Mouse (Mus musculus): ENCODE measurements around the gene Med29. TPM values are rescaled to one million over a fixed set of nuclear protein-coding genes. Genes with fewer than 3 reads are reported as not detected.

Gene Med29
- polyA plus RNA-seq (2016; fragmentation: Nextera tagmentation; extraction: Ambion mirVana), result 35.1 and 36.8 TPM in 2 replicates

GRCm38 (mm10) chr7:28392429-28393271, at the start of gene Med29, which contains the start of gene Paf1:
TSS of gene Med29 (minus strand) at chr7:28392708.
TSS of gene Paf1 (plus strand) at chr7:28392951.
- Histone ChIP-seq H3K27ac (peak within 1 kb of the TSS; percentile 81), H3K4me1 (peaks cover 40% of the 10 kb centered on the region), H3K9ac (peak within 1 kb of the TSS; percentile 87), H3K4me3 (peak within 1 kb of the TSS; percentile 90), H3K27me3 (replicated peaks) (no peaks in the 10 kb centered on the region), H3K36me3 (peaks cover 63% of the 10 kb centered on the region), H3K4me2 (peak within 1 kb of the TSS; percentile 97), H3K9me3 (replicated peaks) (no peaks in the 10 kb centered on the region)
- peak; percentile 96 for ATAC-seq
- under 1% methylated on average over 58 of the region's 58 CpGs for WGBS (ENCODE audit: insufficient replicate concordance)

- Histone ChIP-seq H3K4me3 (peak overlapping the region; percentile 27; the same call in 1 of the 2 replicates), H3K27ac (peak overlapping the region; percentile 77), H3K9ac (no peak overlapping the region)
These were observed 49.4 kb upstream of the Med29 start for GRCm38 (mm10) chr7:28441776-28442485.

GRCm38 (mm10) chr7:28440739-28441138, 48.2 kb upstream of the Med29 start:
- 0 out of 2 replicates have a peak, but pooled peaks cover 1% of the 10 kb centered on the region for H3K27me3 ChIP-seq (replicated peaks)
- peak overlapping the region; percentile 27 for H3K4me3 ChIP-seq
- peak overlapping the region; percentile 77 for H3K27ac ChIP-seq
- peak overlapping the region; percentile 44 for H3K9ac ChIP-seq
- WGBS (ENCODE audit: insufficient replicate concordance), result 23% methylated on average over 2 of the region's 2 CpGs
- H3K4me2 ChIP-seq, result peak overlapping the region; percentile 31; the same call in 1 of the 2 replicates
- no peaks in the 10 kb centered on the region for H3K36me3 ChIP-seq
- H3K9me3 ChIP-seq (replicated peaks), result no peaks in the 10 kb centered on the region
- peaks cover 43% of the 10 kb centered on the region for H3K4me1 ChIP-seq
- no peak for ATAC-seq

More at GRCm38 (mm10) chr7:28441776-28442485, 49.4 kb upstream of the Med29 start:
- H3K4me1 ChIP-seq, result peaks cover 43% of the 10 kb centered on the region
- 46% methylated on average over 14 of the region's 14 CpGs for WGBS (ENCODE audit: insufficient replicate concordance)
- no peaks in the 10 kb centered on the region for H3K36me3 ChIP-seq
- peak overlapping the region; percentile 31 for H3K4me2 ChIP-seq
- H3K27me3 ChIP-seq (replicated peaks), result 0 out of 2 replicates have a peak, but pooled peaks cover 4% of the 10 kb centered on the region
- no peaks in the 10 kb centered on the region for H3K9me3 ChIP-seq (replicated peaks)
- no peak for ATAC-seq

GRCm38 (mm10) chr7:28438771-28439170, 46.3 kb upstream of the Med29 start:
- no peak overlapping the region for H3K27ac ChIP-seq
- H3K4me1 ChIP-seq, result peaks cover 62% of the 10 kb centered on the region
- ATAC-seq, result no peak
- 0 out of 2 replicates have a peak overlapping the region, but pooled peaks have one; percentile 4 for H3K9ac ChIP-seq
- WGBS (ENCODE audit: insufficient replicate concordance), result 45% methylated on average over 2 of the region's 2 CpGs
- no peaks in the 10 kb centered on the region for H3K9me3 ChIP-seq (replicated peaks)
- no peaks in the 10 kb centered on the region for H3K27me3 ChIP-seq (replicated peaks)
- H3K36me3 ChIP-seq, result no peaks in the 10 kb centered on the region
- H3K4me3 ChIP-seq, result no peak overlapping the region
- H3K4me2 ChIP-seq, result no peak overlapping the region

GRCm38 (mm10) chr7:28437964-28438363, 45.5 kb upstream of the Med29 start:
- H3K4me3 ChIP-seq, result no peak overlapping the region

GRCm38 (mm10) chr7:28436932-28437570, 44.5 kb upstream of the Med29 start, which contains the start of gene Gmfg:
TSS of gene Gmfg (plus strand) at chr7:28437447.
- Histone ChIP-seq H3K4me2 (peak within 1 kb of the TSS; percentile 84), H3K27ac (peak within 1 kb of the TSS; percentile 83), H3K9ac (peak within 1 kb of the TSS; percentile 73), H3K9me3 (replicated peaks) (no peaks in the 10 kb centered on the region), H3K4me1 (peaks cover 67% of the 10 kb centered on the region), H3K4me3 (peak within 1 kb of the TSS; percentile 93), H3K36me3 (peaks cover 11% of the 10 kb centered on the region; the same call in 1 of the 2 replicates), H3K27me3 (replicated peaks) (no peaks in the 10 kb centered on the region)
- peak; percentile 34 for ATAC-seq
- WGBS (ENCODE audit: insufficient replicate concordance), result 6% methylated on average over 16 of the region's 16 CpGs

More at GRCm38 (mm10) chr7:28437964-28438363, 45.5 kb upstream of the Med29 start:
- Histone ChIP-seq H3K27ac (no peak overlapping the region), H3K9ac (no peak overlapping the region), H3K4me1 (peaks cover 65% of the 10 kb centered on the region), H3K4me2 (peak overlapping the region; percentile 84), H3K9me3 (replicated peaks) (no peaks in the 10 kb centered on the region), H3K36me3 (peaks cover 4% of the 10 kb centered on the region; the same call in 1 of the 2 replicates), H3K27me3 (replicated peaks) (no peaks in the 10 kb centered on the region)
- ATAC-seq, result no peak

GRCm38 (mm10) chr7:28436271-28436904, 43.9 kb upstream of the Med29 start:
- peak; percentile 97 for ATAC-seq
- Histone ChIP-seq H3K4me3 (peak overlapping the region; percentile 93), H3K36me3 (peaks cover 14% of the 10 kb centered on the region), H3K27me3 (replicated peaks) (no peaks in the 10 kb centered on the region), H3K27ac (peak overlapping the region; percentile 83), H3K4me2 (peak overlapping the region; percentile 84), H3K9ac (peak overlapping the region; percentile 97), H3K9me3 (replicated peaks) (no peaks in the 10 kb centered on the region), H3K4me1 (peaks cover 69% of the 10 kb centered on the region)
- under 1% methylated on average over 54 of the region's 64 CpGs for WGBS (ENCODE audit: insufficient replicate concordance)

GRCm38 (mm10) chr7:28435660-28436259, 43.3 kb upstream of the Med29 start:
- Histone ChIP-seq H3K36me3 (peaks cover 19% of the 10 kb centered on the region), H3K4me1 (peaks cover 75% of the 10 kb centered on the region), H3K27ac (peak overlapping the region; percentile 82), H3K4me3 (peak overlapping the region; percentile 93), H3K4me2 (peak overlapping the region; percentile 95), H3K27me3 (replicated peaks) (no peaks in the 10 kb centered on the region), H3K9ac (peak overlapping the region; percentile 97), H3K9me3 (replicated peaks) (no peaks in the 10 kb centered on the region)
- peak; percentile 3; the same call in 1 of the 2 replicates for ATAC-seq
- WGBS (ENCODE audit: insufficient replicate concordance), result under 1% methylated on average over 39 of the region's 70 CpGs

GRCm38 (mm10) chr7:28432252-28432651, 39.7 kb upstream of the Med29 start:
- H3K27ac ChIP-seq, result peak overlapping the region; percentile 86

GRCm38 (mm10) chr7:28430512-28430911, 38.0 kb upstream of the Med29 start:
- WGBS (ENCODE audit: insufficient replicate concordance), result 27% methylated on average over 1 of the region's 1 CpGs
- Histone ChIP-seq H3K4me2 (no peak overlapping the region), H3K36me3 (peaks cover 47% of the 10 kb centered on the region), H3K4me1 (peaks cover 65% of the 10 kb centered on the region), H3K9ac (peak overlapping the region; percentile 22; the same call in 1 of the 2 replicates), H3K9me3 (replicated peaks) (no peaks in the 10 kb centered on the region), H3K4me3 (no peak overlapping the region), H3K27ac (peak overlapping the region; percentile 86), H3K27me3 (replicated peaks) (no peaks in the 10 kb centered on the region)
- ATAC-seq, result no peak

More at GRCm38 (mm10) chr7:28432252-28432651, 39.7 kb upstream of the Med29 start:
- peaks cover 69% of the 10 kb centered on the region for H3K4me1 ChIP-seq
- ATAC-seq, result peak; percentile 9; the same call in 1 of the 2 replicates
- peaks cover 39% of the 10 kb centered on the region for H3K36me3 ChIP-seq
- no peaks in the 10 kb centered on the region for H3K9me3 ChIP-seq (replicated peaks)
- H3K27me3 ChIP-seq (replicated peaks), result no peaks in the 10 kb centered on the region
- peak overlapping the region; percentile 95 for H3K4me2 ChIP-seq
- H3K9ac ChIP-seq, result peak overlapping the region; percentile 62
- WGBS (ENCODE audit: insufficient replicate concordance), result 14% methylated on average over 2 of the region's 2 CpGs
- H3K4me3 ChIP-seq, result peak overlapping the region; percentile 93
